Mouse (Mus musculus) MEL (cell line): Measurements from ENCODE around the gene Ndufaf3. TPM values are rescaled to one million over a fixed set of nuclear protein-coding genes. Genes with fewer than 3 reads are reported as not detected.

Experiments used
- DNase-seq: peaks from one replicate; pipeline ENCODE4 v3.0.0; 2011; ENCODE audit warnings: low read depth, low spot score
- H3K27ac ChIP-seq: 2 replicates; pipeline ENCODE4 v1.5.1; 2012; ENCODE audit warnings: low read depth, mild to moderate bottlenecking, control low read depth, low read length, moderate library complexity; ENCODE audit not compliant: control insufficient read depth
- H3K27me3 ChIP-seq, 2 experiments: fragments of 150-350 bp in 1 of 2; sonication (generic) in 1 of 2; 2 replicates each; pipeline ENCODE4 v1.6.1; 2012; ENCODE audit warnings: low read length in 2 of 2, mild to moderate bottlenecking in 2 of 2, improper control_type of control experiment in 1 of 2, moderate library complexity in 1 of 2; ENCODE audit not compliant: insufficient read depth in 2 of 2, control insufficient read depth in 1 of 2
- H3K36me3 ChIP-seq, 2 experiments: 2 replicates each; pipeline ENCODE4 v1.6.1; 2012 to 2014; ENCODE audit warnings: low read length in 2 of 2, improper control_type of control experiment in 1 of 2, inconsistent platforms in 1 of 2, mild to moderate bottlenecking in 1 of 2; ENCODE audit not compliant: insufficient read depth in 2 of 2, control insufficient read depth in 1 of 2
- H3K4me1 ChIP-seq, 2 experiments: fragments of 150-350 bp in 1 of 2; sonication (generic) in 1 of 2; 2 replicates each; pipeline ENCODE4 v1.6.1; 2012; ENCODE audit warnings: low read length in 2 of 2, improper control_type of control experiment in 1 of 2, mild to moderate bottlenecking in 1 of 2; ENCODE audit not compliant: insufficient read depth in 2 of 2, control insufficient read depth in 1 of 2
- H3K4me3 ChIP-seq, 2 experiments: fragments of 150-350 bp in 1 of 2; sonication (generic) in 1 of 2; 2 replicates each; pipeline ENCODE4 v1.5.1; 2012; ENCODE audit warnings: low read depth in 2 of 2, low read length in 2 of 2, mild to moderate bottlenecking in 2 of 2, moderate library complexity in 2 of 2, control low read depth in 1 of 2, improper control_type of control experiment in 1 of 2; ENCODE audit not compliant: control insufficient read depth in 1 of 2, insufficient read depth in 1 of 2
- H3K79me2 ChIP-seq: 2 replicates; pipeline ENCODE4 v1.6.1; 2012; ENCODE audit warnings: mild to moderate bottlenecking, low read length, moderate library complexity; ENCODE audit not compliant: control insufficient read depth, poor library complexity, insufficient read depth
- H3K9ac ChIP-seq: 2 replicates; pipeline ENCODE4 v1.6.1; 2012; ENCODE audit warnings: low read depth, mild to moderate bottlenecking, control low read depth, low read length, moderate library complexity; ENCODE audit not compliant: control insufficient read depth, poor library complexity, severe bottlenecking
- H3K9me3 ChIP-seq: fragments of 150-350 bp; sonication (generic); replicated peaks from 2 replicates; pipeline ENCODE4 v1.6.1; 2012; ENCODE audit warnings: mild to moderate bottlenecking, low read length, improper control_type of control experiment, moderate library complexity; ENCODE audit not compliant: insufficient read depth
- BHLHE40 ChIP-seq: IDR thresholded peaks from 2 replicates; pipeline ENCODE4 v1.6.1; 2012; ENCODE audit warnings: low read depth, mild to moderate bottlenecking, inconsistent platforms, low read length, improper control_type of control experiment, borderline replicate concordance
- CHD1 ChIP-seq: IDR thresholded peaks from 2 replicates; pipeline ENCODE4 v1.6.1; 2012; ENCODE audit warnings: low read depth, mild to moderate bottlenecking, inconsistent platforms, low read length, improper control_type of control experiment
- CTCF ChIP-seq, 3 experiments: IDR thresholded peaks in 2 of 3; conservative IDR thresholded peaks in 1 of 3; 2 replicates each; pipeline ENCODE4 v1.5.1; 2011 to 2012; ENCODE audit warnings: low read length in 3 of 3, low read depth in 2 of 3, mild to moderate bottlenecking in 2 of 3, improper control_type of control experiment in 1 of 3, inconsistent platforms in 1 of 3, mixed read lengths in 1 of 3, moderate library complexity in 1 of 3; ENCODE audit not compliant: control insufficient read depth in 1 of 3, insufficient read depth in 1 of 3, poor library complexity in 1 of 3, severe bottlenecking in 1 of 3
- E2F4 ChIP-seq: IDR thresholded peaks from 2 replicates; pipeline ENCODE4 v1.6.1; 2011; ENCODE audit warnings: low read depth, low read length, improper control_type of control experiment, borderline replicate concordance
- ELF1 ChIP-seq: IDR thresholded peaks from 2 replicates; pipeline ENCODE4 v1.6.1; 2014; ENCODE audit warnings: low read depth, mild to moderate bottlenecking, inconsistent platforms, low read length, improper control_type of control experiment, moderate library complexity
- EP300 ChIP-seq, 2 experiments: IDR thresholded peaks; 2 replicates each; pipeline ENCODE4 v1.6.1; 2011; ENCODE audit warnings: improper control_type of control experiment in 2 of 2, low read length in 2 of 2, low read depth in 1 of 2, mild to moderate bottlenecking in 1 of 2
- ETS1 ChIP-seq: IDR thresholded peaks from 2 replicates; pipeline ENCODE4 v1.6.1; 2012; ENCODE audit warnings: low read depth, mild to moderate bottlenecking, inconsistent platforms, low read length, improper control_type of control experiment, moderate library complexity
- GABPA ChIP-seq: IDR thresholded peaks from 2 replicates; pipeline ENCODE4 v1.6.1; 2012; ENCODE audit warnings: low read depth, mild to moderate bottlenecking, inconsistent platforms, low read length, improper control_type of control experiment, moderate library complexity
- JUND ChIP-seq: IDR thresholded peaks from 2 replicates; pipeline ENCODE4 v1.6.1; 2011; ENCODE audit warnings: low read depth, mild to moderate bottlenecking, improper control_type of control experiment, low read length
- KAT2A ChIP-seq: conservative IDR thresholded peaks from 2 replicates; pipeline ENCODE4 v1.6.1; 2012; ENCODE audit warnings: low read depth, low read length, improper control_type of control experiment, inconsistent platforms
- MAFK ChIP-seq: IDR thresholded peaks from 2 replicates; pipeline ENCODE4 v1.6.1; 2011; ENCODE audit warnings: low read depth, mild to moderate bottlenecking, low read length, improper control_type of control experiment, borderline replicate concordance
- MAX ChIP-seq: IDR thresholded peaks from 2 replicates; pipeline ENCODE4 v1.6.1; 2011; ENCODE audit warnings: low read length, improper control_type of control experiment
- MYB ChIP-seq: IDR thresholded peaks from 2 replicates; pipeline ENCODE4 v1.6.1; 2011; ENCODE audit warnings: mild to moderate bottlenecking, low read depth, low read length, improper control_type of control experiment
- MYC ChIP-seq: IDR thresholded peaks from 2 replicates; pipeline ENCODE4 v1.6.1; 2011; ENCODE audit warnings: low read depth, mild to moderate bottlenecking, low read length, improper control_type of control experiment, moderate library complexity
- NRF1 ChIP-seq: IDR thresholded peaks from 2 replicates; pipeline ENCODE4 v1.6.1; 2014; ENCODE audit warnings: low read depth, mild to moderate bottlenecking, inconsistent platforms, low read length, improper control_type of control experiment, moderate library complexity; ENCODE audit not compliant: poor library complexity, insufficient read depth, severe bottlenecking
- POLR2A ChIP-seq, 2 experiments: IDR thresholded peaks; 2 replicates each; pipeline ENCODE4 v1.6.1; 2011 to 2012; ENCODE audit warnings: low read length in 2 of 2, mild to moderate bottlenecking in 2 of 2, control low read depth in 1 of 2, improper control_type of control experiment in 1 of 2, low read depth in 1 of 2, moderate library complexity in 1 of 2; ENCODE audit not compliant: control insufficient read depth in 1 of 2, insufficient read depth in 1 of 2, poor library complexity in 1 of 2
- POLR2AphosphoS5 ChIP-seq: IDR thresholded peaks from 2 replicates; pipeline ENCODE4 v1.6.1; 2012; ENCODE audit warnings: low read depth, borderline replicate concordance, mild to moderate bottlenecking, inconsistent platforms, low read length, moderate library complexity, mixed read lengths
- RAD21 ChIP-seq: IDR thresholded peaks from 2 replicates; pipeline ENCODE4 v1.6.1; 2011; ENCODE audit warnings: mild to moderate bottlenecking, low read depth, low read length, improper control_type of control experiment
- SIN3A ChIP-seq: IDR thresholded peaks from 2 replicates; pipeline ENCODE4 v1.6.1; 2012; ENCODE audit warnings: low read length, improper control_type of control experiment, inconsistent platforms
- TCF12 ChIP-seq: IDR thresholded peaks from 2 replicates; pipeline ENCODE4 v1.6.1; 2014; ENCODE audit warnings: low read depth, mild to moderate bottlenecking, inconsistent platforms, low read length, improper control_type of control experiment, moderate library complexity
- UBTF ChIP-seq: IDR thresholded peaks from 2 replicates; pipeline ENCODE4 v1.6.1; 2012; ENCODE audit warnings: low read depth, mild to moderate bottlenecking, inconsistent platforms, low read length, improper control_type of control experiment, moderate library complexity, borderline replicate concordance; ENCODE audit not compliant: insufficient read depth
- USF1 ChIP-seq: IDR thresholded peaks from 2 replicates; pipeline ENCODE4 v1.6.1; 2014; ENCODE audit warnings: low read depth, mild to moderate bottlenecking, inconsistent platforms, low read length, improper control_type of control experiment, moderate library complexity
- USF2 ChIP-seq, 2 experiments: IDR thresholded peaks; 2 replicates each; pipeline ENCODE4 v1.6.1; 2011 to 2012; ENCODE audit warnings: improper control_type of control experiment in 2 of 2, low read length in 2 of 2, borderline replicate concordance in 1 of 2, inconsistent platforms in 1 of 2, low read depth in 1 of 2, mild to moderate bottlenecking in 1 of 2; ENCODE audit not compliant: insufficient read depth in 1 of 2
- ZC3H11A ChIP-seq: IDR thresholded peaks from 2 replicates; pipeline ENCODE4 v1.6.1; 2012; ENCODE audit warnings: low read depth, mild to moderate bottlenecking, inconsistent platforms, low read length, improper control_type of control experiment
- ZKSCAN1 ChIP-seq: IDR thresholded peaks from 2 replicates; pipeline ENCODE4 v1.6.1; 2012; ENCODE audit warnings: low read depth, mild to moderate bottlenecking, inconsistent platforms, low read length, improper control_type of control experiment, moderate library complexity
- ZNF384 ChIP-seq: IDR thresholded peaks from 2 replicates; pipeline ENCODE4 v1.6.1; 2012; ENCODE audit warnings: low read depth, mild to moderate bottlenecking, inconsistent platforms, low read length, improper control_type of control experiment
- polyA plus RNA-seq, 2 experiments: library from polyadenylated mRNA; stranded (reverse) in 1 of 2; unstranded in 1 of 2; fragments of >175 nt in 1 of 2; fragments of >200 nt in 1 of 2; gene quantifications; 2 replicates each; pipeline versions ENCODE4 v1.2.1 to v1.2.4; 2012; ENCODE audit warnings: low replicate concordance in 2 of 2, low read depth in 1 of 2; ENCODE audit not compliant: insufficient read length in 2 of 2, insufficient read depth in 1 of 2, missing spikeins in 1 of 2
- total RNA-seq: library from RNA; depleted of rRNA; stranded (reverse); fragments of 300-350 nt; gene quantifications from 2 replicates; pipeline ENCODE4 v1.2.3, GENCODE M21; 2012

Ndufaf3 gene
- total and polyA plus RNA-seq, 3 experiments = 38.0 to 66.8 TPM; not detected in 1

DNA sequence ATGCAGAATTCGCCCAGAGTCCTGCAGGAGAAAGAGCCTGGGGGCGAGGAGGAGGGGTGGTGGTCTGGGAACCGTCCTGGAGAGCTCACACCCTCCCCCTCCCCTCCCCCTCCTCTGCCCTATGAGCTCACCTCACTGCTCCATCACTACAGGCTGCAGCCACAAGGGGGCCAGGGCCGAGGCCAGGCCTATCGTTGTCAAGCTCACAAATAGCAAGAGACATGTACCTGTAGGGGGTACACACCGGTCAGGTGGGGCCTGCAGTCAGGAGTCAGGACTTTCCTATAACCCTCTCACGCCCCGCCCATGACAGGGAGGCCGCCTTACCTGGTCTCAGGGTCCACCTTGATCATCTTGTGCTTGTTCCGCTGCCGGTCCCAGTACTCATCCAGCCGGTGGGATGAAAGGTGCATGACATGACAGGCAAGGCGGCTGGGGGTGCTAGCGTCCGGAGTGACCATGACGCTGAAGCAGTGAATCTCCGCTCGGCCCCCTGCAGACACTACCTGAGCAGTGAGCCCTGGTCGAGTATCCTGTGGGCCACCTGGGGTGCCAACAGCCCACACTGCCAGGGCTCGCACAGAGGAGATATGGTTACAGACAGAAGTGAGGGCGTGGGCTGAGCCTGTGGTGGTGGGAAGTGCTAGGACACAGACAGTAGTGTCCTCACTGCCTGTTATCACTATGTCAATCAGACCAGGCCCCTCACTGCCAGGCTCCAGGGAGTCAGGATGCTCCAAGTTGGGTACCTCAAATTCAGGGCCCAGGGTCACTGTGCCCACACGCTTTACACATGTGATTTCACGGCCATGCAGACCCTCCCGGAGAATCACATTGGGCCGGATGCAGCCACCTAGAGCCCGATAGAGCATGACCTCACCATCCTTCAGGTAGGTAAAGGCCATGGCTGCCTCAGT lies 6.8 kb upstream of the Ndufaf3 start (continued):
- TF ChIP-seq RAD21 = peak; percentile 33
- TF ChIP-seq SIN3A = no peak
- TF ChIP-seq USF2 (IDR thresholded peaks at IDR 0.05; ENCODE audit: borderline replicate concordance in 1 of 2, insufficient read depth in 1 of 2, low read depth in 1 of 2, low read length in 2 of 2) = no peak

DNA sequence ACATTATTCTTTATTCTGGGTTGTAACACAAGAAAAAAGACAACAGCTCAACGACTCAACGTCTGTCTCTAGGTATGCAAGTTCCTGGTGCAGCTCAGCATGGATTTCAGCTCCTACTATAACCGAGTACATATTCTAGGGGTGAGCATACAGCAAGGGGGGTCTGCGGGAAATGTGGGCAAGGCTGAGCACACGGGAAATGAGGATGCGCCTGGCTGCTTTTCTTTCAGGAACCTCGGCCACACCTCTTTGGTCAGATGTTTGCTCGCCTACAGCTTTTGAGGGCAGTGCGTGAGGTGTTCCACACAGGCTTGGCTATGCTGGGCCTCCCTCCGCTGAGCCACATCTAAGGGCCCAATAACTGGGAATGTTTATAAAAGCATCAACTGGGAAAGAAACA lies 5.1 kb upstream of the Ndufaf3 start:
- peaks cover 0 to 12% of the 10 kb centered on the region in 2 experiments; a peak in 3 of 4 replicates for H3K36me3 ChIP-seq
- peaks cover 0 to 18% of the 10 kb centered on the region in 2 experiments; a peak in 3 of 4 replicates for H3K4me1 ChIP-seq

DNA sequence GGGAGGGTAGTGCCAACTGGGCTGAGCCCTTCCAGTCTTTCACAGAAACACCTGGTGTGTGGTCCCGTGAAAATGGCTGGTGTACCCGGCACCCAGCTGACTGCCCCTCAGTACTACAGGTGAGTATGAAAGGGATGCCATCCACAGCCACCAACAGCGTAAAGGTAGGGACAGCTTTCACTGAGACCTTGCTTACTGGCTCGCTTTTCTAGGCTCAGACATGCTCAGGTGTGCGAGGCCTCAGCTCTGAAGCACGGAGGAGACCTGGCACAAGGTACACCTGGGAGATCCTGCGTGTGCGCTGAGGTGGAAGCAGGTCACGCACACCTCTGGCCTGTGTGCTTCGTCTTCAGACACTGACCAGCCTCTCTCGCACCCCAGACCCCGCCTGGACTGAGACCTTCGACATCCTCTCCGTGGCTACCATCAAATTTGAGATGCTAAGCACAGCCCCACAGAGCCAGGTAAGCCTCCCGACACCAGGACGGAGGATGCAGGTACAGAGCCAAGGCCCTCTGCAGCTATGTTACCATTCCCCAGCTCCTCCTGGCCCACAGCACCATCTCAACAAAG lies 4.3 kb upstream of the Ndufaf3 start:
- no peak overlapping the region for H3K9ac ChIP-seq
- H3K9me3 ChIP-seq = no peaks in the 10 kb centered on the region
- no peak overlapping the region for H3K27ac ChIP-seq
- H3K4me1 ChIP-seq = peaks cover 0 to 18% of the 10 kb centered on the region in 2 experiments; a peak in 3 of 4 replicates
- no peak for DNase-seq
- TF ChIP-seq UBTF = no peak
- TF ChIP-seq POLR2A (IDR thresholded peaks at IDR 0.05; ENCODE audit: control insufficient read depth in 1 of 2, insufficient read depth in 1 of 2, low read depth in 1 of 2, low read length in 2 of 2, poor library complexity in 1 of 2) = no peak
- no peak for TF ChIP-seq TCF12
- TF ChIP-seq ZNF384 = no peak
- no peak for TF ChIP-seq E2F4
- TF ChIP-seq MYC = no peak
- TF ChIP-seq MAFK = no peak
- TF ChIP-seq CHD1 = no peak
- no peak for TF ChIP-seq JUND
- no peak for TF ChIP-seq EP300 (IDR thresholded peaks at IDR 0.05; ENCODE audit: low read depth in 1 of 2, low read length in 2 of 2)
- TF ChIP-seq ZKSCAN1 = no peak
- no peak for TF ChIP-seq GABPA
- no peak for TF ChIP-seq ELF1
- TF ChIP-seq USF1 = no peak
- TF ChIP-seq KAT2A = no peak
- TF ChIP-seq ETS1 = no peak
- no peak for TF ChIP-seq POLR2AphosphoS5
- no peak for TF ChIP-seq MAX
- no peak for TF ChIP-seq CTCF (IDR thresholded peaks at IDR 0.05 in 2 of 3, conservative IDR thresholded peaks at IDR 0.05 in 1 of 3; ENCODE audit: control insufficient read depth in 1 of 3, insufficient read depth in 1 of 3, low read depth in 2 of 3, low read length in 3 of 3, poor library complexity in 1 of 3, severe bottlenecking in 1 of 3)
- TF ChIP-seq, all 39 proteins: peak for 0
- H3K79me2 ChIP-seq = peaks cover 27% of the 10 kb centered on the region
- H3K36me3 ChIP-seq = peaks cover 0 to 12% of the 10 kb centered on the region in 2 experiments; a peak in 3 of 4 replicates
- H3K27me3 ChIP-seq = no peaks in the 10 kb centered on the region
- no peak overlapping the region for H3K4me3 ChIP-seq

More for the DNA sequence above, 5.1 kb upstream of the Ndufaf3 start:
- Histone ChIP-seq H3K4me3 (no peak overlapping the region), H3K27me3 (no peaks in the 10 kb centered on the region), H3K9ac (no peak overlapping the region), H3K27ac (no peak overlapping the region), H3K79me2 (peaks cover 25% of the 10 kb centered on the region), H3K9me3 (no peaks in the 10 kb centered on the region)
- no peak for DNase-seq
- TF ChIP-seq MYB (no peak), ZC3H11A (no peak), BHLHE40 (no peak), RAD21 (no peak), NRF1 (no peak)
